Mouse (Mus musculus): ENCODE measurements around the gene Pcp2. TPM values are rescaled to one million over a fixed set of nuclear protein-coding genes. Genes with fewer than 3 reads are reported as not detected.

The Pcp2 gene
- not detected for total RNA-seq (2021)

DNA sequence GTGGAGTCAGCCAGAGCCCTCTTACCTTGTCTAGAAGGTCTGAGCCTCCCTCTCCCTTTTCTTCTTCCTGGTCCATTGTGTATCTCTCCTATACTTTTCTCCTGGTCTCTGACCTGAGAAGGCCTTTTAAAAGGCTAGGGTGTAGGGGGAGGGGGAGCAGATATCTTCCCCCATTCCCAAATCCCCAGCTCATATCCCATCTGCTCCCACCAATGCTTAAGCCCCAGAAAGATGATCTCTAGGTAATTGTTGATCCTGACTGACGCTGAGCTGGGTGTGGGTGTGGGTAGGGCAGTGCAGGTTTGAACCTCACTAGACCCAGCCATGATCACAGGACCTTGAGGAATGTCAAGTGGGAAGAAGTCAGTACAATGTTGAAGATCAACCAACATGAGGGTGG lies at the start of gene Pcp2:
Gene Pcp2 (minus strand): TSS at position 101 of the 400 bp plus-strand sequence.
- DNase-seq (ENCODE audit: extremely low spot score in 1 of 2, low spot score in 2 of 2): no peak
- intact Hi-C loops (cut with DNase I): loop anchor here (5.0 kb wide), 1 partner anchor 47 kb away; the partner anchor contains the start of gene Fcor

DNA sequence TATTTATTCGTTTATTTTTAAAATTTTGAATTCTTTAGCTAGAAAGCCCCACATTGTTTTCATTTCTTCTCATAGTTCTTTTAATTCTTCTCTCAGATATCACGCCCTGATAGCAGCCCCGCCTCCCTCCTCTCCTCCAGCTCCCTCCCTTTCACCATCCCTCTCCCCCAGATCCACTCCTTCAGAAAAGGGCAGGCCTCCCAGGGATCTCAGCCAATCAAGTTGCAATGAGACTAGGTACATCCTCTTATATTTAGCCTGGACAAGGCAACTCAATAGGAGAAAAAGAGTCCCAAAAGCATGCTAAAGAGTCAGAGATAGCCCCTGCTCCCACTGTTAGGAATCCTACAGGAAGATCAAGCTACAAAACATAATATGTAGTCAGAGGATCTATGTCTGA lies 49.3 kb upstream of the Pcp2 start:
- DNase-seq (ENCODE audit: extremely low spot score in 1 of 2, low spot score in 2 of 2): no peak
- intact Hi-C loops (cut with DNase I): loop anchor here (5.0 kb wide), 2 partner anchors 47 to 117 kb away; partner anchors contain the start of gene Pcp2

DNA sequence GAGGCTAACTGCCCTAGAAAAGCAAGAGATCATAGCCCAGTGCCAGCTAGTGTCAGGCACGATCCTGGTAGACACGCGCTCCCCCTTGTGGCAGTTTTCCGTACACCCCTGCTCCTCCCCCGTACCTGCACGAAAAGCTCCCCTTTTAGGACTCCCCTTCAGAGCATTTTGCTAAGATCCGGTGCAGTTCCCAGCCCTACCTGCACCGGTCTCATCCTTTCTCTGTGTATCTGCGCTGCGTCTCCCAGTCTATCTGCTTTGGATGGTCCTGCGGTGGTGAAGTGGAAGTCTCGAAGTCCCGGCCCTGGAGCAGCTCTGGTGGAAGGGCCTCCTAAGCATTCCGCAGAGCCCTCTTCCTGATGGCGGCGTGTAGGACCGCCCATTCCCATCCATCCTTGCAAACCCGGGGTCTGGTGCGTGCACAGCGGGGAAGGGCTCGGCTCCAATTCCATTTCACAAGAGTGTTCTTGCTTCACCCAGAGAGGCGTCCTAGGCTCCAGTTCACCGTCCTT lies 46.7 kb upstream of the Pcp2 start, which contains the start of gene Fcor:
Gene Fcor (minus strand): TSS at position 383 of the 512 bp plus-strand sequence.
- intact Hi-C loops (cut with DNase I): loop anchor here (5.0 kb wide), 2 partner anchors 45 to 115 kb away; partner anchors contain the start of gene Pcp2
- peak; percentile 78 to 86 for DNase-seq (ENCODE audit: extremely low spot score in 1 of 2, low spot score in 2 of 2)

DNA sequence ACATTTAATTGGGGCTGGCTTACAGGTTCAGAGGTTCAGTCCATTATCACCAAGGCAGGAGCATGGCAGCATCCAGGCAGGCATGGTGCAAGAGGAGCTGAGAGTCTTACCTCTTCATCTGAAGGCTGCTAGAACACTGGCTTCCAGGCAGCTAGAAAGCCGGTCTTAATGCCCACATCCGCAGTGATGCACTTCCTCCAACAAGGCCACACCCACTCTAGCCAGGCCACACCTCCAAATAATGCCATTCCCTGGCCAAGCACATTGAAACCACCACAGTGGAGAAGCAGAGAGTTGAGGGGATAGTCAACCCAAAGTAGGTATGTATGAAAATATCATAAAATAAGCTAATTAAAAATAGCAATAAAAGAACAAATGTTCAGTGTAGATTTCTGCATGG lies 45.0 kb upstream of the Pcp2 start:
- intact Hi-C loops (cut with DNase I): loop anchor here (5.0 kb wide), 2 partner anchors 43 to 113 kb away; partner anchors contain the start of gene Pcp2
- no peak for DNase-seq (ENCODE audit: extremely low spot score in 1 of 2, low spot score in 2 of 2)

DNA sequence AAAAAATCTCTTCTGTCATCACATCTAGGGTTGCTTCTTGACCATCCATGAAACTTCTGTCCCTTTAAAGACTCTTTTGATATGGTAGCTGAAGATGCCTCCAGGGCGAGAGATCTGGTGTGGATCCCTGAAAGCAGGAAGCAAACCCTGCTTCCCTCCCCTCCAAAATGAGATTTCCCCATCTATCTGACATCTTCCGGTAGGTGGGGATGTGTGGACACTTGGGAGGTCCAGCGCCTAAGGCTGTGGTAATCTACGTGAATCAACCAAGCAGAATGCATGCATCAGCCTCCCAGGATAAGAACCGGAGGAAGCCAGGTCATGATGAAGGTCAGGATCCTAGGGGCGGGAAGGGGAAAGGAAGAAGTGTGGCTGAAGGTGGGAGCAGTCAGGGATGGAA lies 40.2 kb upstream of the Pcp2 start, which contains the start of gene Mcemp1:
Gene Mcemp1 (plus strand): TSS at position 248 of the 400 bp plus-strand sequence.
- intact Hi-C loops (cut with DNase I): no loop called here
- no peak for DNase-seq (ENCODE audit: extremely low spot score in 1 of 2, low spot score in 2 of 2)

DNA sequence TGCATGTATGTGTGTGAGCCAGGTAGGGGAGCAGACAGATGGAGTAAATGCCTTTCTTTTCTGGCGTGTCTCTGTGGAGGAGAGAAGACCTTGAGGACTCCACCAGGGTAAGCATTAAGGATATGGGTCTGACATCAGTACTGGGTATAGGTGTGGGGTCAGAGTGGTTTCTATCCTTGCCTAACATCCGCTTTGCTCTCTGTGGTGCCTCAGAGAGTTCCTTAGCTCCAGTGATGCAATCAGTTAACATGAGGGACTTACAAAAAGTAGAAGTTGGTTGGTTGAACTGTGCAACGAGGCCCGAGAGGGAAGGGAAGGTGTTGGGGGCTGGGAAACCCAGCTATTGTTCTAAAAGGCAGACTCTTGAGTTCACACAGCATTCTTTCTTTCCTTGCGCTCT lies 39.1 kb upstream of the Pcp2 start:
- intact Hi-C loops (cut with DNase I): no loop called here
- no peak for DNase-seq (ENCODE audit: extremely low spot score in 1 of 2, low spot score in 2 of 2)

DNA sequence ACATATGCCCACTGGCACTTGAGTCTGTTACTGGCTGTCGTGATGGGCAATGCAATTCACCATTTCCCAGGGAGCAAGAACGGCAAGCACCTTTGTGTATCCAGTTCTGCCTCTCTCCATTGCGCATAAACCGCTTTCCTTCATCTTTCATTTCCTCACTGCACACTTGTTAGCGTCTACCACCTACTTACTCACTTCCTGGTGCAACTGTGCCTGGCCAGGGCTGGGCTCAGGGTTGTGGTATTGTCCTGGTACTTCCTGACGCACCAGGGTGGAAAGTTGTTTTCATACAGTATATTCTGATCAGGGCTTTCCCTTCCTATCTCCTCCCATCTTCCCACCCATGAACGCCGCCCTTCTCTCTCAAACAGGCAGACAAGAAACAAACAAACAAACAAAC lies 35.5 kb upstream of the Pcp2 start:
- DNase-seq (ENCODE audit: extremely low spot score in 1 of 2, low spot score in 2 of 2): no peak
- intact Hi-C loops (cut with DNase I): no loop called here

DNA sequence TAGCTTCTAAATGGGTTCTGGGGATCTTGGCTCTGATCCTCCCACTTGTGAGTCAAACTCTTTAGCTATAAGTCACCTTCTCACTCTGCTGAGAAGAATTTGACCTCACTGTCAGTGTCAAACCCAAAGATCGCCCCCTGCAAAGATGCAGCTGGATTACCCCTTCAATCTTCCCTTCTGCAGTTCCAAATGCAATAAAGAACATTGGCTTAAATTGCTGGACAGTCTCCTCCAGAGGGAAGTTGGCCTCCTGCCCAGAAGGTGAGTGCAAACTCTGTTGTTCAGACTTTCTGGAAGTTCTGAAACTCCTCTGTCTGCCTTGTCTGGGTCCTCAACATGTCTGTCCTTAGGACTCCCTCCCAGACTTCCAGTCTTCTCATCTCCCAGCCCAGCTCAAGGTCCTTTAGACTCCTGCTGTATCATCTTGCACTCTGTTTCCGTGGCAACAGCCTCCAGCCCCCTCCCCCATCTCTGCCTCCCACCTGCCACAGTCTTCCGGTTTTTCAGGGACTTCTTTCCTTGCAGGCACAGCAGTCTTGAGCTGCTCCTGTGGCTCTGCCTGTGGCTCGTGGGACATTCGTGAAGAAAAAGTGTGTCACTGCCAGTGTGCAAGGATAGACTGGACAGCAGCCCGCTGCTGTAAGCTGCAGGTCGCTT lies 31.5 kb upstream of the Pcp2 start:
- DNase-seq (ENCODE audit: extremely low spot score in 1 of 2, low spot score in 2 of 2): peak in 1 of 2 experiments; percentile 53
- intact Hi-C loops (cut with DNase I): no loop called here

DNA sequence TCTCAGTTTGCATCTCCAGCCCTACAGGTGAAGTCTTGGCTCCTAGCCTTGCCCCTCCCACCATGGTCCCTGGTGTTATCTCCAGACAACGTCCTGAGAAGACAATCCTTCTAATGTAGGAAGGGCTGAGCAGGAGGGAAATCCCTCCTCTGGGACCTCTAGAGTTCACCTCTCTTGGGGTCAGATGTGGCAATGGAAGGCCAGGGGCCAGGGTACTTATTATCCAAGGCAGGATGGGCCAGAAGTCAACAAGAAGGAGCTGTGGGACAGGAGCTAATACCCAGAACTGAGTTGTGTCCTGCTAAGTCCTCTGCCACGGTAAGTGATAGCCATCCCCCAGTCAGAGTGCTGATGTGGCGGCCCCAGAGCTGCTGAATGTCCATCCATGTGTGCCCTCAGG lies 30.2 kb upstream of the Pcp2 start, which contains the start of gene Retn:
Gene Retn (plus strand): TSS at position 245 of the 400 bp plus-strand sequence.
- no peak for DNase-seq (ENCODE audit: extremely low spot score in 1 of 2, low spot score in 2 of 2)
- intact Hi-C loops (cut with DNase I): no loop called here

DNA sequence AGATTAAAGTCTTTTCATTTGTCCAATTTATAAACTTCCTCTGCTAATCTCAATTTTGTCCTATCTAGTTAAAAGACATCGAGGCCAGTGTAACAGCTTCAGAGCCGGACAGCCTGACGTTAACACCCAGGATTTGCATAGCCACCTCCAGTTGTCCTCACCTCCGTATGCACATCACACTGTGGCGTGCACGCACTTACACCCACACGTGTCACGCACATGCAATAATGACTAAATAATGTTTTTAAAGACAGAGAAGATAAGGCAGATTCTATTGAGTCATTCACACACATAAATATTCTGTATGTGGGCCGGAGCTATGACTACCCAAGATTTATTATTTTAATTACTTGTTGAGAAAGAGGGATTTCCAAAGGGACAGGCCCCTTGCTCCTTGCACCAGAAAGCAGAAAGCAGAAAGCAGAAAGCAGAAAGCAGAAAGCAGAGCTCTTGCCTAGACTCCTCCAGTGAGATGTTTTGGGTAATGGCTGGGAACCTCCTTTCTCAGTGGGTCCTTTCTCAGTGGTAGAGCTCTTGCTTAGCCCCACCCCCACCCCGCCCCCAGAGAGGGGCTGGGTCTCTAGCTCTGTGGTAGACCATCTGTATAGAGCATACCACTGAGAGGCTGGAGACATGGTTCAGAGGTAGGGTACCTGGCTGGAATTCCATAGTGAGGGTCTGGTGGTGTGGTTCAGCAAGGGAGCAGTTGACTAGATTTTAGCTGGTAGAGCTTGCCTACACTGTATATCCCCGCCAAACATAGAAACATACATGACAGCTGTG lies 29.6 kb upstream of the Pcp2 start:
- intact Hi-C loops (cut with DNase I): no loop called here
- no peak for DNase-seq (ENCODE audit: extremely low spot score in 1 of 2, low spot score in 2 of 2)

DNA sequence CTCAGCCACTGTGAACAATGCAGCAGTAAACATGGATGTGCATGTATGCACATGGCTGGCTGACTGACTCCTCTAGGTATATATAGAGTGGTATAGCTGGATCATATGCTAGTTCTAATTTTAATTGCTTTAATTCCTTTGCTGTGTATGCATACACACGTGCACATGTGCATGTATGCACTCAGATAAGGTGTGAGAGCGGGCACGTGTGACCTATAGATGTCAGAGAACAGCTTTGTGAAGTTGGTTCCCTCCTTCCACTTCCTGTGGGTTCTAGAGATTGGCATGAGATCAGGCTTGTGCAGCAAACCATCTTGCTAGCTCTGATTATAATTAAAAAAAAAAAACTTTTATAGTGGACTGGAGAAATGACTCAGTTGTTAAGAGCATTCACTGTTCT lies 27.5 kb upstream of the Pcp2 start:
- no peak for DNase-seq (ENCODE audit: extremely low spot score in 1 of 2, low spot score in 2 of 2)
- intact Hi-C loops (cut with DNase I): no loop called here

DNA sequence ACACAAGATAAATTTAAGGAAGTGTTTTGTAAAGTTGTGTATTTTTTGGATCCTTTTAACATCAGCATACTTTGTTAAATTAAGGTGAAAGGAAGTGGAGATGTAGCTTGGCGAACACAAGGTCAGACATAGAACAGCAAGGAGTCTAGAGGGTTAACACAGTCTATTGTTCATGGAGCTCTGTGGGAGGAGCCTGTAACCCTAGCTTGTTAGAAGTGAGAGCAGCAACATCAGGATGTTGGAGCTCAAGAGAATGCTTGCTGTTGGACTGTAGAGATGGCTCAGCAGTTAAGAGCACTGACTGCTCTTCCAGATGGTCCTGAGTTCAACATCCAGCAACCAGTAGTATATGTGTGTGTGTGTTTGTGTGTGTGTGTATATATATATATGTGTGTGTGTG lies 23.6 kb upstream of the Pcp2 start:
- no peak for DNase-seq (ENCODE audit: extremely low spot score in 1 of 2, low spot score in 2 of 2)
- intact Hi-C loops (cut with DNase I): no loop called here

DNA sequence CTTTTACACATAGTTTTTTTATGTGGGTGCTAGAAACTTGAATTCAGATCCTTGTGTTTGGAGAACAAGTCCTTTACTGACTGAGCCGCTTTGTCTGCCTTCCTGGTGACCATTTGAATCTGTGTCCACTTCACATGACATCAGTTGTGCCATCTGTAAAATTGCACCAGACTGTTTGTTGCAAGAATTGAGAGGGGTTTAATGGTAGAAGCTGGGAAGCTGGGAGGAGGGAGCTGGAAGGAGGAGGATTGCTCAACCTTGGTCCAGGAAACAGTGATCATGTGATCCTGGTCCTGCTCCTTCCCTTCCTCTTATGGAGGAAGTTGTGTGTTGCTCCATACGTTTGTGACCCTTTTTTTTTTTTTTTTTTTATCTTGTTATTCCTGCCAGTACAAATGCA lies 22.9 kb upstream of the Pcp2 start:
- no peak for DNase-seq (ENCODE audit: extremely low spot score in 1 of 2, low spot score in 2 of 2)
- intact Hi-C loops (cut with DNase I): no loop called here

DNA sequence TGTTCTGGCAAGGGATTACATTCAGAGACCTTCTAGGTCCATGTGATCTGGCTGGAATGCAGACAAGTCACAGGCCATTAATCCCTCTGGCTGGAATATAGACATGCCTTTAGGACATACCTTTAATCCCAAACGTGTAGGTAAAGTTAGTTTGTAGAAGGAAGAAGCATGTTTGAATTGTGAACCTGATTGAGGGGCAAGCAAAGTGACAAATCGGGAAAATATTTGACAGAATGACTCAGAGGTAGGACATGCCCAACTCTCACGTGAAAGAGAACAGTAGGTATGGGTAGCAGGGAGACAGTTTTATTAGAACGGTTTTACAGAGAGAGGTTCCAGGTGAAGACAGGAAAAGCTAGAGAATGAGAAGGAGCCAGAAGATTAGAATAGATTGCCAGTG lies 22.2 kb upstream of the Pcp2 start:
- intact Hi-C loops (cut with DNase I): no loop called here
- DNase-seq (ENCODE audit: extremely low spot score in 1 of 2, low spot score in 2 of 2): no peak

DNA sequence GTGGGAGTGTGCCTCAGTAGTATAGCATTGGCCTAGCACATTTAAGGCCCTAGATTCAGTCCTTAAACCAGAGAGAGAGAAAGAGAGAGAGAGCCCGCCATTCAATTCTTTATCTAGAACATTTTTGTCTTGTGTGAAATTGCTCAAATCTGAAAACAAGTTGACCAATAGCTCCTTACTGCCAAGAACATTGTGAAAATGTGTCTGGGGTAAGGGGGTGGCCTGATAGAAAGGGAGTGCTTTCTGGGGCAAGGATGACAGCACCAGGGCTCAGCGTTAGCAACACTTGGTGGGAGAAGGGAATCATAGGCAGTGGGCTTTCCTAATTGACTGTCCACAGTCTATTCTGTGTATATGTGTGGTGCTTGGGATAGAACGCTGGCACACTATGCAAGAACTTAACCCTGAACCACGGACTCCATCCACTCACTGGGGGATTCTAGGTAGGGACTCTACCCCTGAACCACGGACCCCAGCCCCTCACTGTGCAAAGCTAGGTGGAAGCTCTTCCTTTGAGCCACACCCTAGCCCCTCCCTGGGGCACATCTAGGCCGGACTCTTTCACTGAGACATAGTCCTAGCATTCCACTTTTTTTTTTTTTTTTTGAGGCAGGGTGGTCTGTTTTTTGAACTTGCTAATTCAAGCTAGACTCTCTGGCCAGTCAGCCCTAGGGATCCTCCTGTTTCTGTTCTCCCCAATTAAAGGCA lies 21.6 kb upstream of the Pcp2 start:
- intact Hi-C loops (cut with DNase I): no loop called here

DNA sequence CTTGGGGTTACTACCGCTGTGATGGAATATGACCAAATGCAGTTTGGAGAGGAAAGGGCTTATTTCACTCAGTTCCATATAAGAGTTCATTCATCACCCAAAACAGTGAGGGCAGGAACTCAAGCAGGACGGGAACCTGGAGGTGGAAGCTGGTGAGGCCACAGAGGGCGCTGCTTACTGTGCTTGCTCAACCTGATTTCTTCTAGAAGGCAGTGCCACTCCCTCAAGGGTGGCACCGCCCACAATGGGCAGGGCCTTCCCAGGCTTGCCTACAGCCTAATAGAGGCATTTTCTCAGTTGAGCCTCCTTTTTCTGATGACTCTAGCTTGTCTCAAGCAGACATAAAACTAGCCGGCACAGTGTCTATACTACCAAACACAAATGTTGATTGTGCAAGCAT lies 20.5 kb upstream of the Pcp2 start:
- intact Hi-C loops (cut with DNase I): no loop called here
- peak in 1 of 2 experiments; percentile 61 for DNase-seq (ENCODE audit: extremely low spot score in 1 of 2, low spot score in 2 of 2)

More for the DNA sequence above, 21.6 kb upstream of the Pcp2 start:
- DNase-seq (ENCODE audit: extremely low spot score in 1 of 2, low spot score in 2 of 2): no peak

DNA sequence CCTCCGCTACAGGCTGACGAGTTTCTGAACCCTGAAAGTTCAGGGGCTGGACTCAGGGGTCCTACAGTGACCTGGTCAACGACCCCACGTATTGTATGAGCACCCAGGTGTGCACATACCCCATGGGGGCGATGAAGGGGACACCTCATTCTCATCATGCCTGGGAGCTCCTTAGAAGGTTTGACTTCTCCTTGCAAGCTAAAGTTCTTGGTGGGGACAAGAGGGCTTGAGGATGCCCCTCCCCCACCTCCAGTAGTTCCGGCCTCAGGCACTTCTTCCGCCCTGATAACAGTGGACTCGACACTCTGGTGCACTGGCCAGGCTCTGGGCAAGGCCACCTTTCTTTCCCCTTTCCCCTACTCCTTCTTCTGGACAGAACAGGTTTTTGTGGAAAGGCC lies 6.1 kb upstream of the Pcp2 start:
- DNase-seq (ENCODE audit: extremely low spot score in 1 of 2, low spot score in 2 of 2): no peak
- intact Hi-C loops (cut with DNase I): no loop called here

DNA sequence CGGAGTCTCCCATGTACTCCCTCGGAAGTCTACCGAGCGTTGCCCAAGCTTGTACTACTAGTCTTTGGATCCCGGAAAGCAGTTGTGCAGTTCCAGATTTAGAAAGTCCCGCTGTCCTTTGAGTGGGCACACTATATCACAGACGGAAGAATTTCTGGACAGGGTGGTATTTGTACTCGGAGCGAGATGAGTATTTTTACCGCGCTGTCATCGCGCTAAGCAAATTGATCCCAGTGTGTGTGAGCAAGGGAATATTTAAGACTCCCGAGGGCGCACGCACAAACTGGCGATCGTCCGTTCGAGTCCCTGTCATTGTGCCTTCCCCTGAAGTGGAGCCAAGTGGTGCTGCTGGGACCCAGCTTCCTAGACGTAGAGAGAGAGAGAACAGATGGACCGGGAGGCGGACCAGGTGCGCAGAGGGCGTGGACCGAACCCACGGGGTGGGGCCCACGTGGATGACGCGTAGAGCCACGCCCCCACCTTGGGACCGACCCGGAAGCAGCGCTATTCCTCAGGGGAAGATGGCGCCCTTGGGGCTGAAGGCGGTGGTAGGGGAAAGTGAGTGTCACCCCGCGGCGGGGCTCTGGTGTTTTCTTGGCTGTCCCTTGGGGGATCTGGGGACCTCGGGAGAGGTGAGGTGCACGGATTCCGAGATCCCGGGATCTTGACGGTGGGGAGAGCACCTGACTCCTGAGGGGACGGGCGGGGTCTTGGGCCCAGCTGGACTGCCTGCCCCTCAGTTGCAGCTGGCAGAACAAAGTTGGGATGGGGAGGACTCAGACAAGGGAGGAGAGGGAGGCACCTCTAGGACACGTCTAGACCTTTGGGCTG lies 5.5 kb upstream of the Pcp2 start, which contains the start of gene Stxbp2:
Gene Stxbp2 (plus strand): TSS at position 309 of the 831 bp plus-strand sequence.
- peak; percentile 52 to 80 for DNase-seq (ENCODE audit: extremely low spot score in 1 of 2, low spot score in 2 of 2)
- intact Hi-C loops (cut with DNase I): no loop called here
